Mouse (Mus musculus) frontal cortex, adult 2 months (tissue): ENCODE results near the gene Cacna2d1. TPM values are rescaled to one million over a fixed set of nuclear protein-coding genes. Genes with fewer than 3 reads are reported as not detected.

Source experiments
- DNase-seq, 2 experiments: peaks; one replicate each; pipeline ENCODE4 v3.0.0; 2022; ENCODE audit warnings: low spot score in 1 of 2; ENCODE audit errors: extremely low spot score in 1 of 2
- polyA plus RNA-seq: library from polyadenylated mRNA; depleted of rRNA; stranded (reverse); fragments of >200 nt; gene quantifications from 2 replicates; pipeline ENCODE4 v1.2.3, GENCODE M21; 2012

Cacna2d1 gene
- polyA plus RNA-seq, 1 experiment = 94.9 TPM

- no peak for DNase-seq
These were observed 44.7 kb downstream of the Cacna2d1 start for GRCm38 (mm10) chr5:15979225-15979624.

GRCm38 (mm10) chr5:15982573-15982972 lies 48.1 kb downstream of the Cacna2d1 start:
- DNase-seq = no peak

- DNase-seq = no peak
These were observed 48.9 kb downstream of the Cacna2d1 start for GRCm38 (mm10) chr5:15983354-15983753.

GRCm38 (mm10) chr5:15985228-15985858 lies 50.9 kb downstream of the Cacna2d1 start:
- DNase-seq = no peak

GRCm38 (mm10) chr5:15985901-15986300 lies 51.4 kb downstream of the Cacna2d1 start:
- no peak for DNase-seq

- no peak for DNase-seq
These were observed 57.1 kb downstream of the Cacna2d1 start for GRCm38 (mm10) chr5:15991428-15992139.

GRCm38 (mm10) chr5:15993252-15993944 lies 58.9 kb downstream of the Cacna2d1 start:
- no peak for DNase-seq

GRCm38 (mm10) chr5:15997190-15997589 lies 62.7 kb downstream of the Cacna2d1 start:
- DNase-seq = no peak

- DNase-seq = no peak
These were observed 63.3 kb downstream of the Cacna2d1 start for GRCm38 (mm10) chr5:15997769-15998168.

GRCm38 (mm10) chr5:16000917-16001316 lies 66.4 kb downstream of the Cacna2d1 start:
- peak; percentile 51 to 77 for DNase-seq

- DNase-seq = no peak
These were observed 68.1 kb downstream of the Cacna2d1 start for GRCm38 (mm10) chr5:16002431-16003063.

GRCm38 (mm10) chr5:16004305-16004704 lies 69.8 kb downstream of the Cacna2d1 start:
- no peak for DNase-seq

GRCm38 (mm10) chr5:16006964-16007363 lies 72.5 kb downstream of the Cacna2d1 start:
- no peak for DNase-seq

GRCm38 (mm10) chr5:16013649-16014048 lies 79.2 kb downstream of the Cacna2d1 start:
- DNase-seq = no peak

- no peak for DNase-seq
These were observed 79.9 kb downstream of the Cacna2d1 start for GRCm38 (mm10) chr5:16014392-16014791.

GRCm38 (mm10) chr5:16024626-16025417 lies 90.3 kb downstream of the Cacna2d1 start:
- DNase-seq = no peak

GRCm38 (mm10) chr5:16028881-16029280 lies 94.4 kb downstream of the Cacna2d1 start:
- DNase-seq = no peak

GRCm38 (mm10) chr5:16029481-16029880 lies 95.0 kb downstream of the Cacna2d1 start:
- DNase-seq = no peak

- no peak for DNase-seq
These were observed 99.1 kb downstream of the Cacna2d1 start for GRCm38 (mm10) chr5:16033569-16033968.

- DNase-seq = no peak
These were observed 100.8 kb downstream of the Cacna2d1 start for GRCm38 (mm10) chr5:16035259-16035658.
